Mouse (Mus musculus) naive thymus-derived CD4-positive, alpha-beta T cell, adult 2 months (primary cell): ENCODE results near the gene Hpd.

Experiments used
- DNase-seq: peaks from one replicate; pipeline ENCODE4 v3.0.0-alpha.2; 2011; ENCODE audit warnings: low read depth

The Hpd gene

GRCm38 (mm10) chr5:123185966-123186365 lies 3.4 kb upstream of the Hpd start:
- DNase-seq: no peak

DNA sequence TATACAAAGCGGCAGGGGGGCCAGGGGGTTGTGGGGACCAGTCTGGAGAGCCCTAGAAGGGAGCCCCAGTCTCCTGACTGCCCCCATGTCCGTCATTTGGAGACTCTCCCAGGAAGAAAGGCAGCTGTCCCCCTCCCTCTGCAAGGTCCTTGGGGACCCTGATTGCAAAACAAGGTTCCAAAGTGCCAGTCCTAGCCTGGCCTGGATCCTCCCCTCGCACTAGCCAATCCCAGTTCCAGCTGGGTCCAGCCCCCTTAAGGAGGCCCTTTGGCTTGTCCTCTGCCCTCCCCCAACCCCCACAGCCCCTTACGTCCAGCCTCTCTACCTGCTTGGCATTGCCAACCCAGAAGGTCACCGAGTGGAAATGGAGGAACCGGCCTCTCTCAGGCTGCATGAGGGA lies 991 bp downstream of the Hpd start:
- no peak for DNase-seq

- DNase-seq: no peak
Observed at GRCm38 (mm10) chr5:123180390-123180789, 2.1 kb downstream of the Hpd start.

GRCm38 (mm10) chr5:123178792-123179191 lies 3.7 kb downstream of the Hpd start:
- DNase-seq: no peak

DNA sequence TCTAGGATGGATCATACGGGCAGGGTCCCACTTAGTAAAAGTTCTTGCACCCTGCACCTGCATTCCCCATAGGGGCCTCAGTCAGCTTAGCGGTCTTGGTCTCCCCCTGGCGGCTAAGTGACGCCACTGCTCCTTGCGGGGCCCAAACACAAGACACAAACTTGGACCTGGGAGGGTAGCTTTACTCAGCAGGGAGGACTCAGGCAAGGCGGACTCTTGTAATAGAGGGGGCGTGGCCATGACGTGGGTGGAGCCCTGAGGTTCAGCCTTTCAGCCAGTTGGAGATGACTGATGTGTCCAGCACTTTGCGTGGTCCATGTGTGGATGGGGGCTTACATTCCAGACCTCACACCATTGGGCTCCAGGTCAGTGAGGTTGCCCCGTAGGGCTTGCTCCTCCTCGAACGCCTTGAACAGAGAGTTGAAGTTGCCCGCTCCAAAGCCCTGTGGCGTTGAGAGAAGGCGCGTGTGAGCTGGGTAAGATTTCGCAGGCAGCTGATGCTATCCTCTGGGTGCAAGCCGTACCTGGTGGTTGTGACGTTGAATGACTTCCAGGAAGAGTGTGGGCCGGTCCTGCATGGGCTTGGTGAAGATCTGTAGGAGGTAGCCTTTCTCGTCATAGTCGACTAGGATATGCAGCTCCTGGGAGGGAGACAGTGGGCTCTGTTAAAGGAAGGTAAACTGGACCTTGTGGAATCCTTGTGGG lies 10.7 kb downstream of the Hpd start:
- peak; percentile 90 for DNase-seq

DNA sequence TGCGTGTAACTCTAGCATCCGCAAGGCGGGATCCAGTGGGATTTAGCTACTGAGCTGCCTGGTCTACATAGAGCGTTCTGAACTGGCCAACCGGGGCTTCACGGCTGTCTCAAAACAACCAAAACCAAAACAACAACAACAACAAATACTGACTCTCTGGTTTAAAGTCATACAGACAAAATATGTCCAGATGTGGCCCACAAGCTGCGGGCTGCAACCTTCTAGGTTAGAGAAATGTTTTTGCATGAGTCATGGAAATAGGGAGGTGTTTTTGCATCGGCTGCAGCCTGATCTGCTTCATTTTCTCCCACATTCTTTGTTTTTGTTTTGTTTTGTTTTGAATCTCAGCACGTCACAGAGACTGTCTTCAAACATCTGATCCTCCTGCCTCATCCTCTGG lies 12.2 kb downstream of the Hpd start:
- DNase-seq: peak; percentile 7

DNA sequence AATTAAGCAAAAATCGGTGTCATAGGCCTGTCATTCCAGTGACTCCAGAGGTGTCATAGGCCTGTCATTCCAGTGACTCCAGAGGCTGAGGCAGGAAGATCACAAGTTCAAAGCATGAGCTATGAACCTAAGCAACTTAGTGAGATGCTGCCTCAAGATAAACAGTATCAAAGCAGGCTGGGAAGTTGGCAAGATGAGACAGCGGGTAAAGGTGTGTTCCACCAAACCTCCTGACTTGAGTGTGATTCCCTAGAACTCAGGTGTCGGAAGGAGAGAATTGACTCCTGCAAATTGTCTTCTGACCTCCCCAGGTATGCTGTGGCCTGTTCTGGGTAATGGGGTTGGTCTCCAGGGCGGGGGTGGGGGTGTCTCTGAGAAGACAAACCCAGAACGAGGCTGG lies 13.2 kb downstream of the Hpd start, which contains the start of gene Psmd9:
Psmd9 (plus strand) TSS at position 130 of the 400 bp plus-strand sequence.
- DNase-seq: peak; percentile 15

GRCm38 (mm10) chr5:123167591-123167990 lies 14.9 kb downstream of the Hpd start:
- DNase-seq: peak; percentile 46

DNA sequence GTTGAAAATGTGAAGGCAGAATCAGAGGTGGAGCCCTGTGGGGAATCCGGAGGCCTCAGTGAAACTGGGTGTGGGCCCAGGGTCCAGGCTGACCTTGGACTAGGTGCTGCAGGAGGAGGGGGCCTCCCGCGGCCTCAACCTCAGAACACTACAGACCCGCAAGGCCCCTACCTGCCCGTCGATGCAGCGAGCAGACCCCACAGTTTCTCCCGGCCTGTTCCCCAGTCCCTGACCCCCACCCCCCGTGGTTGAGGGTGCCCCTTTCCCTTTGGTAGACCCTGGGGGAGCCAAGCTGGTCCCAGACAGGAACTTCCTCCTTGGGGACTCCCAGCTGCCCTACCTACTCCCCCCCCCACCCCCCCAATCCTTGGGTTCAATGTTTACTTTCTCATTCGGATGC lies 16.1 kb downstream of the Hpd start:
- no peak for DNase-seq

DNA sequence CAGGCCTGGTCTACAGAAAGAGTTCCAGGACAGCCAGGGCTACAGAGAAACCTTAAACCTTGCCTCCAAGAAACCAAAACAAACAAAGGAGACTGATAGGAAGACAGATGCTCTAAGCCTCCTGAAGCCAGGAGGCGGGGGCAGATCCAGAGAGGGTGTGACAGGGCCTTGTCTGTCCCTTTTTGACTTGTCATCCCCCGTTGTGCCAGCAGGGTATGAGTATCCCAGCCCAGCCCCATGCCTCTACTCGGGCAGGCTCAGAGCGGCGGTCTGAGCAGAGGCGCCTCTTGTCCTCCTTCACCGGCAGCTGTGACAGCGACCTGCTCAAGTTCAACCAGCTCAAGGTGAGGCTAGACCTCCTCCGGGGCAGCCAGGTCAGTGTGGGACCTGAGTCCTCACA lies 19.6 kb downstream of the Hpd start:
- peak; percentile 17 for DNase-seq

GRCm38 (mm10) chr5:123160341-123160740 lies 22.2 kb downstream of the Hpd start:
- no peak for DNase-seq

DNA sequence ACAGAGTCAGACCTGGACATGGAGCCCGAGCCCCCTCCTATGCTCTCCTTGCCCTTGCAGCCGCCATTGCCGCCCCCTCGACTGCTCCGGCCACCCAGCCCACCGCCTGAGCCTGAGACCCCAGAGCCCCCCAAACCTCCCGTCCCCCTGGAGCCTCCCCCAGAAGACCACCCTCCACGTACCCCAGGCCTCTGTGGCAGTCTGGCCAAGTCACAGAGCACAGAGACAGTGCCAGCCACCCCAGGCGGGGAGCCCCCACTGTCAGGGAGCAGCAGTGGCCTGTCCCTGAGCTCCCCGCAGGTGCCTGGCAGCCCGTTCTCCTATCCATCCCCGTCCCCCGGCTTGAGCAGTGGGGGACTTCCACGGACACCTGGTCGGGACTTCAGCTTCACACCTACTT lies 22.7 kb downstream of the Hpd start:
- no peak for DNase-seq

DNA sequence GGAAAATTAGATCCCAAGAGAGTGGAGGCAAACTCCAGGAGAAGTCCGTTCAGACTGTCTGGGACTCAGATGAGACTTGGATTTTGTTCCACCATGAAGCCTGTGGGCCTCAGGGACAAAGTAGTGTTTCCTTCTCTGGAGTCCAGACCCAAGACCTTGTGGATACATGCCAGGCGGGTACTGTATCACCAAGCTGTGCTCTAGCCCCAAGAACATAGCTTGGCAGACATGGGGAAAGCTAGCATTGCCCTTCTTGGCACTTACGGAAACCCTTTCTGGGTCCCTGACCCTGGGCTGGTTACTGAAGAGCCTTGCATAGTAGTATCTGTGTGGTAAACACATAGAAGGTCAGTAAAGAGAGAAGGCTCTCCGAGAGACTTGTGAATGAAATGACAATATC lies 23.1 kb downstream of the Hpd start:
- DNase-seq: no peak

DNA sequence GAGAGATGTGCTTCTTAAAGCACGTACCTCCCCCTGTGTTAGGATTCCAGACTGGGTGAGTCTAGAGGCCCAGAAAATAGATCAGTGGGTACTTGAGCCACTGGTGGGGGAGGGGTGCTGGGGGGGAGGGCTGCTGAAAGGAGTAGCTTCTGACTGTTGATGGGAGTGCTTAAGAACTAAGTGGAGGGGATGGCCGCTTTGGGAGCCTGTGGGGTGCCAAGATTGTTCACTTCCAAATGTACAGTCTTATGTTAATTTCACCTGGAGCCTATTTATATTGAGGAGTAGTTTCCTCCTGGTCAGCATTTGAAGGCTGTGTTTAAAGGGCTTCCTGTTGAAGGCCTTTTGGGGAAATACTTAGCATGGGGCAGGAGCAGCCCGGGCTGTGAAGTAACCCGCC lies 24.6 kb downstream of the Hpd start:
- no peak for DNase-seq

DNA sequence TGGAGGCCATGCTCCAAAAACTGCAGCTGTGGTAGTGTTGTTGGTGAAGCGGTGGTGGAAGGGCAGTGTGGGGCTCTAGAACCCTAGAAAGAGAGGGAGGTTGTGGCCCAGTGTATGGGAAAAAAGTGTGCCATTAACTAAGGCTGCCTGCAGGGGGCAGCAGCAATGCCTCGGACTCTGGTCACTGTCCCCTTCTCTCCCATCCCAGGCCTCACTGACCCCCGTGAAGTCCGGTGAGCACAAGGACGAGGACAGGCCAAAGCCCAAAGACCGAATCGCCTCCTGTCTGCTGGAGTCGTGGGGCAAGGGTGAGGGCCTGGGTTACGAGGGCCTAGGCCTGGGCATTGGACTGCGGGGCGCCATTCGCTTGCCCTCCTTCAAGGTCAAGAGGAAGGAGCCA lies 25.8 kb downstream of the Hpd start:
- no peak for DNase-seq

GRCm38 (mm10) chr5:123155425-123155824 lies 27.1 kb downstream of the Hpd start:
- DNase-seq: peak; percentile 91

GRCm38 (mm10) chr5:123152901-123153300 lies 29.6 kb downstream of the Hpd start:
- no peak for DNase-seq

- no peak for DNase-seq
Observed at GRCm38 (mm10) chr5:123151707-123152362, 30.7 kb downstream of the Hpd start.

GRCm38 (mm10) chr5:123151077-123151476 lies 31.4 kb downstream of the Hpd start:
- DNase-seq: peak; percentile 82

DNA sequence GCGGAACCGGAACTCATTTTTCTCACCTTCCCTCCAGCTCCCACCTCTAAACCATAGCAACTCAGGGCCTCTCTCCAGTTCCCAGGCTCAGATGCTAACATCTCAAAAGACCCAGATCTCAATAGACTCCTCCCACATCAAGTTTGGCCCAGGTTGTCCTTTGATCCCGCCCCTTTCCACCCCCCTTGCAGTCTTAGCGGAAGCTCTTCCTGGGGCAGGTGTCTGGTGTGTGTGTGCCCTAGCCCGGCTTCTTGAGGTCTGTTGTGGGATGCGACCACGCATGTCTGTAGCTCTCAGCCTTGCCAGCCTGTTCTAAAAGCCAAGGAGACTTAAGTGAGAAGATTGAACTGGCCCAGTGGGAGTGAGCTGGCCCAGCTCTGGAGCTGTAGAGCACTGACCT lies 31.9 kb downstream of the Hpd start:
- DNase-seq: peak; percentile 91

DNA sequence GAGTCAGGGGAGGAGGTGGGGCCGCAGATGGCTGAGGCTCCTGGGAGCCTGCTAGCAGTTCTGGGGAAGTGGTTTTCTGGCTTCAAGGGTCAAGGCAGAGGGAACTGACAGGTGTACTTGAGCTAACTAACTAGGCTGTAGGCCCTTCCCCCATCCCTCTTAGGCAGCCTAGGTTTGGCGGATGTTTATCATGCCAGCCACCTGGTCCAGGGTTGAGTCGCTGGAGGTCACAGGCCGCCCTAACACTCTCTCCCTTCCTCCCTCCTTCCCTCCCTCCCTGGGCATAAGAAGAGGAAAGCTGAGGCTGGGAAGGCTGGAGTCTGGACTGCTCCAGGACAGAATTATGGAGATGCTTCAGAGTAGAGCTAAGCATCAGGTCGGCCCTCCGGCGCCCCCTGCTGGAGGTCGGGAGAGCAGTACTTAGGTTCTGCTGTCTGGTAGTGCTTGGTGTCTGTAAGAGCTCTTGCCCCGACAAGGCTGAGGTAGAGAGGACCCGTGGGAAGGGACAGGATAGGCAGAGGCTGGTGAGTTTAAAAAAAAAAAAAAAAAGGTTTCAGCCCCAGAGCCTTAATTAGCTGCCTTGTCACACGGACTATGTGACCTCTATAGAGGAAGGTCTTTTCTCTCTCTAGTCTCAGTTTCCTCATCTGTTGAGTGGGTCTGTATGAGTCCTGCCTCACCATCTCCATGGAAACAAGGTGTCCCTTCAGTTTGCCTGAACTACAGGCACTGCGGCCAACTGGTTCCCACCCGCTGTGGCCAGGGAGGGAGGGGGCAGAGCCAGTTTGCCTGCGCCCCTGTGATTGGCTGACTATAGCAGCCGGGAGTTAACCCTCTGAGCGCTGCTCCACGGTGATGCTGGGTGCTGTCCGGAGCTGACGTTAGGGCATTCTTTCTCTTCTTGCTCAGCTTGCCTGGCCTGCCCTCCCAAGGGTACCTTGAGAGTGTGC lies 32.8 kb downstream of the Hpd start:
- DNase-seq: peak; percentile 94

- DNase-seq: no peak
Observed at GRCm38 (mm10) chr5:123148073-123148722, 34.3 kb downstream of the Hpd start.
